Mouse (Mus musculus): ENCODE measurements around the gene Fam19a2. TPM values are rescaled to one million over a fixed set of nuclear protein-coding genes. Genes with fewer than 3 reads are reported as not detected.

The Fam19a2 gene
- polyA plus RNA-seq, 1 experiment: 0.31 TPM

- no peak overlapping the region for H3K27ac ChIP-seq (ENCODE audit: control insufficient read depth, insufficient read depth, low read length)
- H3K4me1 ChIP-seq (replicated peaks; ENCODE audit: control insufficient read depth, insufficient read depth, low read length): no peaks in the 10 kb centered on the region
- no peaks in the 10 kb centered on the region for H3K27me3 ChIP-seq (ENCODE audit: control insufficient read depth, insufficient read depth, low read length)
- 81% methylated on average over 6 of the region's 6 CpGs for WGBS
- no peak for DNase-seq
- no peaks in the 10 kb centered on the region for H3K36me3 ChIP-seq (ENCODE audit: control insufficient read depth, insufficient read depth, low read length)
- TF ChIP-seq CTCF (IDR thresholded peaks at IDR 0.05; ENCODE audit: borderline replicate concordance, control insufficient read depth, extremely low read depth, insufficient read depth, low read length, poor library complexity): no peak
- H3K4me3 ChIP-seq (ENCODE audit: control insufficient read depth, insufficient read depth, low read length): no peak overlapping the region
Measured at GRCm38 (mm10) chr10:123751676-123752280, 488.0 kb downstream of the Fam19a2 start.

GRCm38 (mm10) chr10:123752755-123753154, 489.0 kb downstream of the Fam19a2 start:
- Histone ChIP-seq H3K4me1 (replicated peaks; ENCODE audit: control insufficient read depth, insufficient read depth, low read length) (no peaks in the 10 kb centered on the region), H3K36me3 (ENCODE audit: control insufficient read depth, insufficient read depth, low read length) (no peaks in the 10 kb centered on the region), H3K27ac (ENCODE audit: control insufficient read depth, insufficient read depth, low read length) (no peak overlapping the region), H3K4me3 (ENCODE audit: control insufficient read depth, insufficient read depth, low read length) (no peak overlapping the region), H3K27me3 (ENCODE audit: control insufficient read depth, insufficient read depth, low read length) (no peaks in the 10 kb centered on the region)
- 91% methylated on average over 3 of the region's 3 CpGs for whole genome bisulfite sequencing
- TF ChIP-seq CTCF (IDR thresholded peaks at IDR 0.05; ENCODE audit: borderline replicate concordance, control insufficient read depth, extremely low read depth, insufficient read depth, low read length, poor library complexity): no peak
- no peak for TF ChIP-seq POLR2A (IDR thresholded peaks at IDR 0.05; ENCODE audit: control insufficient read depth, extremely low read depth, insufficient read depth, low read length, poor library complexity)
- no peak for DNase-seq

GRCm38 (mm10) chr10:123753996-123754395, 490.2 kb downstream of the Fam19a2 start:
- Histone ChIP-seq H3K4me1 (replicated peaks; ENCODE audit: control insufficient read depth, insufficient read depth, low read length) (no peaks in the 10 kb centered on the region), H3K36me3 (ENCODE audit: control insufficient read depth, insufficient read depth, low read length) (no peaks in the 10 kb centered on the region), H3K4me3 (ENCODE audit: control insufficient read depth, insufficient read depth, low read length) (no peak overlapping the region), H3K27me3 (ENCODE audit: control insufficient read depth, insufficient read depth, low read length) (no peaks in the 10 kb centered on the region), H3K27ac (ENCODE audit: control insufficient read depth, insufficient read depth, low read length) (no peak overlapping the region)
- TF ChIP-seq POLR2A (IDR thresholded peaks at IDR 0.05; ENCODE audit: control insufficient read depth, extremely low read depth, insufficient read depth, low read length, poor library complexity): no peak
- TF ChIP-seq CTCF (IDR thresholded peaks at IDR 0.05; ENCODE audit: borderline replicate concordance, control insufficient read depth, extremely low read depth, insufficient read depth, low read length, poor library complexity): no peak
- no peak for DNase-seq
- WGBS: 89% methylated on average over 4 of the region's 4 CpGs

GRCm38 (mm10) chr10:123789374-123789773, 525.6 kb downstream of the Fam19a2 start:
- no peak overlapping the region for H3K27ac ChIP-seq (ENCODE audit: control insufficient read depth, insufficient read depth, low read length)
- no peak for DNase-seq
- H3K4me1 ChIP-seq (replicated peaks; ENCODE audit: control insufficient read depth, insufficient read depth, low read length): no peaks in the 10 kb centered on the region
- WGBS: 93% methylated on average over 2 of the region's 2 CpGs
- TF ChIP-seq POLR2A (IDR thresholded peaks at IDR 0.05; ENCODE audit: control insufficient read depth, extremely low read depth, insufficient read depth, low read length, poor library complexity) (no peak), CTCF (IDR thresholded peaks at IDR 0.05; ENCODE audit: borderline replicate concordance, control insufficient read depth, extremely low read depth, insufficient read depth, low read length, poor library complexity) (no peak)
- H3K36me3 ChIP-seq (ENCODE audit: control insufficient read depth, insufficient read depth, low read length): no peaks in the 10 kb centered on the region
- no peak overlapping the region for H3K4me3 ChIP-seq (ENCODE audit: control insufficient read depth, insufficient read depth, low read length)
- H3K27me3 ChIP-seq (ENCODE audit: control insufficient read depth, insufficient read depth, low read length): no peaks in the 10 kb centered on the region

Other genes with a start within 250 kb of the Fam19a2 start
- 62.5 and 74.1 TPM in 2 replicates for gene Mon2, start 187.5 kb upstream of the Fam19a2 start, polyA plus RNA-seq (2012; rRNA removed)
- gene Usp15, start 67.0 kb upstream of the Fam19a2 start, polyA plus RNA-seq (2012; rRNA removed): 11.7 and 14.7 TPM in 2 replicates